Mouse (Mus musculus): Measurements from ENCODE around the gene Ccdc144b.

The Ccdc144b gene

GRCm38 (mm10) chr3:36053447-36053846 lies at the start of gene Ccdc144b:
Gene Ccdc144b, minus strand, starts transcription at chr3:36053547.
- no peak for DNase-seq (ENCODE audit: low read depth, low spot score)

- DNase-seq (ENCODE audit: low read depth, low spot score) = peak; percentile 90
These were observed 42.0 kb upstream of the Ccdc144b start for GRCm38 (mm10) chr3:36095371-36095770.

- DNase-seq (ENCODE audit: low read depth, low spot score) = no peak
These were observed 34.2 kb upstream of the Ccdc144b start for GRCm38 (mm10) chr3:36087591-36087990.

- DNase-seq (ENCODE audit: low read depth, low spot score) = no peak
These were observed 32.0 kb upstream of the Ccdc144b start for GRCm38 (mm10) chr3:36085394-36085793.

GRCm38 (mm10) chr3:36083381-36083780 lies 30.0 kb upstream of the Ccdc144b start:
- no peak for DNase-seq (ENCODE audit: low read depth, low spot score)

- no peak for DNase-seq (ENCODE audit: low read depth, low spot score)
These were observed 29.5 kb upstream of the Ccdc144b start for GRCm38 (mm10) chr3:36082843-36083242.

GRCm38 (mm10) chr3:36080741-36081140 lies 27.4 kb upstream of the Ccdc144b start:
- DNase-seq (ENCODE audit: low read depth, low spot score) = no peak

- DNase-seq (ENCODE audit: low read depth, low spot score) = no peak
These were observed 26.5 kb upstream of the Ccdc144b start for GRCm38 (mm10) chr3:36079886-36080285.

- no peak for DNase-seq (ENCODE audit: low read depth, low spot score)
These were observed 24.0 kb upstream of the Ccdc144b start for GRCm38 (mm10) chr3:36077386-36077785.

- no peak for DNase-seq (ENCODE audit: low read depth, low spot score)
These were observed 22.1 kb upstream of the Ccdc144b start for GRCm38 (mm10) chr3:36075466-36075865.

GRCm38 (mm10) chr3:36074231-36074630 lies 20.9 kb upstream of the Ccdc144b start:
- no peak for DNase-seq (ENCODE audit: low read depth, low spot score)

GRCm38 (mm10) chr3:36071047-36071446 lies 17.7 kb upstream of the Ccdc144b start:
- DNase-seq (ENCODE audit: low read depth, low spot score) = no peak

- no peak for DNase-seq (ENCODE audit: low read depth, low spot score)
These were observed 17.1 kb upstream of the Ccdc144b start for GRCm38 (mm10) chr3:36070436-36070835.

GRCm38 (mm10) chr3:36067731-36068130 lies 14.4 kb upstream of the Ccdc144b start:
- DNase-seq (ENCODE audit: low read depth, low spot score) = no peak

- peak; percentile 96 for DNase-seq (ENCODE audit: low read depth, low spot score)
These were observed 12.7 kb upstream of the Ccdc144b start, which contains the start of gene Acad9 for GRCm38 (mm10) chr3:36065843-36066651. Gene Acad9, plus strand, starts transcription at chr3:36065979.

GRCm38 (mm10) chr3:36065166-36065565 lies 11.8 kb upstream of the Ccdc144b start:
- DNase-seq (ENCODE audit: low read depth, low spot score) = peak; percentile 12

- DNase-seq (ENCODE audit: low read depth, low spot score) = no peak
These were observed 11.3 kb upstream of the Ccdc144b start for GRCm38 (mm10) chr3:36064592-36065061.

GRCm38 (mm10) chr3:36060096-36060850 lies 6.9 kb upstream of the Ccdc144b start:
- peak; percentile 74 for DNase-seq (ENCODE audit: low read depth, low spot score)

- no peak for DNase-seq (ENCODE audit: low read depth, low spot score)
These were observed 4.2 kb downstream of the Ccdc144b start for GRCm38 (mm10) chr3:36049106-36049505.

GRCm38 (mm10) chr3:36045086-36045485 lies 8.3 kb downstream of the Ccdc144b start:
- DNase-seq (ENCODE audit: low read depth, low spot score) = no peak

- no peak for DNase-seq (ENCODE audit: low read depth, low spot score)
These were observed 8.8 kb downstream of the Ccdc144b start for GRCm38 (mm10) chr3:36044520-36044919.

GRCm38 (mm10) chr3:36031740-36032510 lies 21.4 kb downstream of the Ccdc144b start:
- no peak for DNase-seq (ENCODE audit: low read depth, low spot score)
